Mouse (Mus musculus): ENCODE measurements at regions not wholly inside any gene's neighbourhood (a gene's known extent, or its start where the extent isn't known, plus 50 kb on each side); places are given as distances from the start of the nearest gene placed in this dataset.
"Not testable (repeated sequence)": the region's sequence is repeated elsewhere in the genome, so short reads cannot be mapped to it uniquely, and the experiment has no call there.

- DNase-seq (ENCODE audit: low spot score in 2 of 2): no peak
Observed at GRCm38 (mm10) chr12:115121259-115121658, 926.3 kb upstream of the Zfp386 start.

DNA sequence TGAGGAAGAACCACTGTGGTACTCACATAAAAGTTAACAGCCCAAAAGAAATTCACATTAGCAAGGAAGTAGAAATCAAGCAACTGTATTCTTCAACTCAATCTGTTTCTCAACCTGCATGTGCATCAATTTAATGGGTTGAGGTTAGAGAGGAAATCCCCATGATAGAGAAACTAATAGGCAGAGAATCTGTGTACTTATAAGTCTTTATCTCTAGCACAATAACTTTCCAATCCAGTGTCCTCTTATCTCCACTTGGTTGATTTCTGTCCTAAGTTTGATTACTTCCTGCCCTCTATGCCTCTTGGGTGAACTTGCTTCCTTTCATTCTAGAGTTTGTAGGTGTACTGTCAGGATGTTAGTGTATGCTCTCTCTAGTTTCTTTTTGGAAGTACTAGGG is 925.6 kb upstream of the Zfp386 start:
- no peak for DNase-seq (ENCODE audit: low spot score in 2 of 2)

GRCm38 (mm10) chr12:115132930-115133329 is 914.6 kb upstream of the Zfp386 start:
- not testable (repeated sequence) for DNase-seq (ENCODE audit: low spot score in 2 of 2)

DNA sequence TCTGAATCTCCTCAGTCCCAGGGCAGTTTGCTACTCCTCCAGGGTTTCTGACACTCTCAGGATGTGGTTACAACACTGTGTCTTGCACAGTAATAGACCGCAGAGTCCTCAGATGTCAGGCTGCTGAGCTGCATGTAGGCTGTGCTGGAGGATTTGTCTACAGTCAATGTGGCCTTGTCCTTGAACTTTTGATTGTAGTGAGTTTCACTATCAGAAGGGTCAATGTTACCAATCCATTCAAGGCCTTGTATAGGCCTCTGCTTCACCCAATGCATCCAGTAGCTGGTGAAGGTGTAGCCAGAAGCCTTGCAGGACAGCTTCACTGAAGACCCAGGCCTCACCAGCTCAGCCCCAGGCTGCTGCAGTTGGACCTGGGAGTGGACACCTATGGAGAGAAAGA is 902.1 kb upstream of the Zfp386 start:
- peak; percentile 14 to 37 for DNase-seq (ENCODE audit: low spot score in 2 of 2)

DNA sequence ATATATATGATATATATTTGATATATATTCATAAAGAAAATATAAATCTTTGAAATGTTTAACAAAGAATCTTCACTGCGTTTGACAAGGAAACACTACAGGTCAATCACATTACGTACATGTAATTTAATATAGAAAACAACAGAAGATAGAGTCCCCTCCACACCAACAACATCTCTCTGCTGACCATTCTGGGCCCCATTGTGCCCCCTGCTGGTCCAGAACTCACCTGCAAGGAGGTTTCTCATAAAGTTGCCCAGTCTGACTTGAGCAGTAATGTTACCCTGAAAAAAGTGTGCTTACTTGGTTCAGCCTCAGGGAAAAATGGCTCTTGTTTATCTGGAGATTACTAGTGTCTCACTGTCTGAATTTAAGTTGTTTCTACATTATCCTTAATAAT is 901.1 kb upstream of the Zfp386 start:
- DNase-seq (ENCODE audit: low spot score in 2 of 2): not testable (repeated sequence)

DNA sequence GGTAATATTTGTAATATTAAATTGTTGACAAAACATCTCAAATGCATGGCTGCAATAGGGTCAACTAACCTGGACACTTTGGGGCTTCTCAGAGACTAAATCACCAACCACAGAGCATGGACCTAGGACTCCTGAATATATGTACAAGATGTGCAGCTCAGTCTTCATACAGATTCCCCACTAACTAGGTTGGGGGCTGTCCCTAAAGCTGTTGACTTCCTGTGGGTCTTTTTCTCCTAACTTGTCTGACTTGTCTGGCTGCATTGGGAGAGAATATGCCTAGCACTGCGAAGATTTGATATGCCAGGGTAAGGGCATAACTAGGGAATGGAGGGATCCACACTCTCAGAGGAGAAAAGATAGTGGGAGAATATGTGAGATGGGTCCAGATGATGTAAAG is 895.6 kb upstream of the Zfp386 start:
- DNase-seq (ENCODE audit: low spot score in 2 of 2): not testable (repeated sequence)

- peak; percentile 7 to 22 for DNase-seq (ENCODE audit: low spot score in 2 of 2)
Observed at GRCm38 (mm10) chr12:115158231-115158630, 889.3 kb upstream of the Zfp386 start.

- not testable (repeated sequence) for DNase-seq (ENCODE audit: low spot score in 2 of 2)
Observed at GRCm38 (mm10) chr12:115158717-115159232, 888.7 kb upstream of the Zfp386 start.

- peak; percentile 2 to 16 for DNase-seq (ENCODE audit: low spot score in 2 of 2)
Observed at GRCm38 (mm10) chr12:115165499-115165898, 882.0 kb upstream of the Zfp386 start.

DNA sequence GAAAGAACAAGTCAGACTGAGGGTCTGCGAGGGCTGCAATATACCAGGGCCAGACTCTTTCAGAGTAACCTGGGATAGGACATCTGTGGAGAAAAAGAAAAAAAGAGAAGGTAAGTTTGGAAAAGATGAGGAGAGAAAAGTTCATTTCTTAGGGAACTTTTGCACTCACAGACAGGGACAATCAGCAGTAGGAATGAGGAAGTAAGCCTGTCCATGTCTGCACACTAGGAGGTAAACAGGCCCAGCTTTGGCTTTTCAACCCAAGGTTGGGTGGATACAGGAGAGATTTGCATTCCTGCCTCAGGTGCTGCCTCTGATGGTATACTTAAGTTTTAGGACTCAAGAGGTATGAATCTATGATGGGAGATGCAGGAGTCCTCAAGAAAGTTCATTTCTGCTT is 881.5 kb upstream of the Zfp386 start:
- DNase-seq (ENCODE audit: low spot score in 2 of 2): not testable (repeated sequence)

DNA sequence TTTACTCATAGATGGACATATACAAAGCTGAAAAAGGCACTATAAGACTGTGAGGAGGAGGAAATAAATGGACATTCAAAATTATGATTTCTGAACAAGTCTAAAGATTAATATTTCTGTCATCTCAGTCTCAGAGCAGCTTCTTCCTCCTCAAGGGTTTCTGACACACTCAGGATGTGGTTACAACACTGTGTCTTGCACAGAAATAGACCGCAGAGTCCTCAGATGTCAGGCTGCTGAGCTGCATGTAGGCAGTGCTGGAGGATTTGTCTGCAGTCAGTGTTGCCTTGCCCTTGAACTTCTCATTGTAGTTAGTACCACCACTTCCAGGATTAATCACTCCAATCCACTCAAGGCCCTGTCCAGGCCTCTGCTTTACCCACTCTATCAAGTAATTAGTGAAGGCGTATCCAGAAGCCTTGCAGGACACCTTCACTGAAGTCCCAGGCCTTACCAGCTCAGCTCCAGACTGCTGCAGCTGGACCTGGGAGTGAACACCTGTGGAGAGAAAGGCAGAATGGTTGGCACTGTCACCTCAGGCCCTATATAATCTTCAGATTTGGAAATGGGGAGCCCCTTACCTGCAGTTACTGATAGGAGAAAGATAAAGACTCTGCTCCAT is 853.9 kb upstream of the Zfp386 start:
- DNase-seq (ENCODE audit: low spot score in 2 of 2): peak; percentile 55 to 61

DNA sequence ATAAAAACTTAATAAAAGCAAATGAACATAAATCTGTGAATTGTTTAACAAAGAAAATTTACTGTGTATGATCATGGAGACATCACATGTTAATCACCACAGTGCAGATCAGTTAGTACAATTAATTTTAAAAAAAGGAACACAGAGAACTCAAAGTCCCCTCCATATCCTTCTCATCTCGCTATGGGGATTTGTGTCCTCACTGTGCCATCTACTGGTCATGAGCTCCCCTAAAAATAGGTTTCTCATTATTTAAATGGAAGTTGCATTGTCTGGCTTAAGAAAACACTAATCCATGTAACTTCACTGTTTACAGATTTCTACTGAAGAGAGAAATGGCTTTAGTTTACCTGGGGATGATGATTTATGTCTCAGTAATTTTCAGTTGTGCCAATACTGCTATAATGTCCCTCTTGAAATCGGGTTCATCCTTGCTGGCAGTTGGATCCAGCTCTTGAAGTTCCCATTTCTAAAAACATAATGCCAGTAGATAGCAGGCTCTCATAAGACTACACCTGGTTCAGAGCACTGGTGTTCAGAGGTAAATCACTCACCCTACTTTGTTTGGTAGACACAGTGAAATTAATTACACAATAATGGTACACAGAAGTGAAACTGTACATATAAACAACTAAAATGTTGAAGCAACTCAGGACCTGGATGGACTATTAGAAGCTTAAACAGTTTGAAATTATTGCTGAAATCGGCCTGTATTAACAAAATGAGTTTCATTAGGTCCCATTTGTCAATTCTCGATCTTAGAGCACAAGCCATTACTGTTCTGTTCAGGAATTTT is 850.0 kb upstream of the Zfp386 start:
- no peak for DNase-seq (ENCODE audit: low spot score in 2 of 2)

GRCm38 (mm10) chr12:115207833-115208448 is 839.6 kb upstream of the Zfp386 start:
- DNase-seq (ENCODE audit: low spot score in 2 of 2): peak; percentile 26 to 45

- DNase-seq (ENCODE audit: low spot score in 2 of 2): no peak
Observed at GRCm38 (mm10) chr12:115222671-115223070, 824.9 kb upstream of the Zfp386 start.

DNA sequence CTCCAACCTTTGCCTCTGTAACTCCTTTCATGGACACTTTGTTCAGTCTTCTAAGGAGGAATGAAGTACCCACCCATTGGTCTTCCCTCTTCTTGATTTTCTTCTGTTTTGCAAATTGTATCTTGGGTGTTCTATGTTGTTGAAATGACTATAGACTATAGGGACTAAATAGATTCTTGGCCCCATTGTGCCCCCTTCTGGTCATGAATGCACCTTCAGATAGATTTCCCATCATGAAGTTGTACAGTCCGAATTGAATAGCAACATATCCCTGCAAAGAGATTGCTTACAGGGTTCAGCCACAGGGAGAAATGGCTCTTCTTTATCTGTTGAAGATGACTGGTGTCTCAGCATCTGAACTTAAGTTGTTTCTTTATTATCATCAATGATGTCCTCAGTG is 817.6 kb upstream of the Zfp386 start:
- DNase-seq (ENCODE audit: low spot score in 2 of 2): no peak

- DNase-seq (ENCODE audit: low spot score in 2 of 2): peak in 1 of 2 experiments; percentile 5
Observed at GRCm38 (mm10) chr12:115242661-115243060, 804.9 kb upstream of the Zfp386 start.

DNA sequence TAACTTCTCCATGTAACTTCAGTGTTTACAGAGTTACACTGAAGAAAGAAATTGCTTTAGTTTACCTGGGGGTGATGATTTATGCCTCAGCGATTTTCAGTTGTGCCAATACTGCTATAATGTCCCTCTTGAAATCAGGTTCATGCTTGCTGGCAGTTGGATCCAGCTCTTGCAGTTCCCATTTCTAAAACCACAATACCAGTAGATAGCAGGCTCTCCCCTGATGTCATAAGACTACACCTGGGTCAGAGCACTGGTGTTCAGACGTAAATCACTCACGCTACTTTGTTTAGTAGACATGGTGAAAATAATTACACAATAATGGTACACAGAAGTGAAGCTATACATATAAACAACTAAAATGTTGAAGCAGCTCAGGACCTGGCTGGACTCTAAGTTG is 800.2 kb upstream of the Zfp386 start:
- DNase-seq (ENCODE audit: low spot score in 2 of 2): not testable (repeated sequence)

DNA sequence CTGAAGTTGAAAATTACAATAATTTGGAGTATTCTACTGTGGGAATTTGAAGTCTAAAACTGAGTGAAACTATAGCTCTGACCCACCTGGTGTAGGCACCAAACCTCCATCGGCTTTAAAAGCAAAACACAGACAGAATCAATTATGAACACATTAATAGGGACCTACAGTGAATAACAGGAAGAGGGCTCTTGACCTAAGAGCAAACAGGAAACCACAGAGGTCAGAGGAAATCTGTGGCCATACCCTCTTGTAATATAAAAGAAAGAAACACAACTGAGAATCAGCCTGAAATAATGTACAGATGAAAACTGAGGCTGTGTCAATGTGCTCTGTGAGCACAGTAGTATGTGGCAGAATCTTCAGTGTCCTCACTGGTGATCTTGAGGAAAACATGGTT is 789.7 kb upstream of the Zfp386 start:
- peak; percentile 6 to 38 for DNase-seq (ENCODE audit: low spot score in 2 of 2)

DNA sequence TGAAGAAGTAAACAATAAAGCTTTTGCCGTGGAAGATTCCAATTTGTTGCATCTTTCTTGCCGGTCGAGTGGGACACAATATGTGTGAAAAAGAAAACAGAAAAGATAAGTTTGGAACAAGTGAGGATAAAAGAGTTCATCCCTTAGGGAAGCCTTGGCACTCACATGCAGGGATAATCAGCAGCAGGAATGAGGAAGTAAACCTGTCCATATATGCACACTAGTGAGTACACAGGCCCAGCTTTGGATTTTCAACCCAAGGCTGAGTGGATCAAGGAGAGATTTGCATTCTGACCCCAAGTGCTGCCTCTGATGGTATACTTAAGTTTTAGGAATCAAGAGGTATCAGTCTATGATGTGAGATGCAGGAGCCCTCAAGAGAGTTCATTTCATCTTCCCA is 788.8 kb upstream of the Zfp386 start:
- DNase-seq (ENCODE audit: low spot score in 2 of 2): no peak

DNA sequence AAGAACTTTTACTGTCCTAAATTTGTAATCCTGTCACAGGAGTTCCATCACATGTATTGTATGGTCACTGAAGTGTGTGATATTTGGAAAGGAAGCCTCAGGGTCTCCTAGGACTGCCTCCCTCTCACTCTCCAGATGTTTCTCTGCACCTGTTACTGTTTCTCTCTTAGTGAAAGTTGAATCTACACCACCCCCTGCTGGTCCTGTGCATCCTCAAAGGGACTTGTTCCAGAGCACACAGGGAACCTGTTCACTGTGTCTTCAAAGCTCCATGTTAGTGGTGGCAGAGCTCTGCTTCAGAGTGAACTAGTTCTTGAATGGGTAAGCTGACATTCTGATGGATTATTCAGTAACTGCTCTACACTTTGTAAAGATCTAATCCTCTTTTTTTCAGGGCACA is 785.1 kb upstream of the Zfp386 start:
- peak in 1 of 2 experiments; percentile 14 for DNase-seq (ENCODE audit: low spot score in 2 of 2)

GRCm38 (mm10) chr12:115276749-115277148 is 770.8 kb upstream of the Zfp386 start:
- not testable (repeated sequence) for DNase-seq (ENCODE audit: low spot score in 2 of 2)

DNA sequence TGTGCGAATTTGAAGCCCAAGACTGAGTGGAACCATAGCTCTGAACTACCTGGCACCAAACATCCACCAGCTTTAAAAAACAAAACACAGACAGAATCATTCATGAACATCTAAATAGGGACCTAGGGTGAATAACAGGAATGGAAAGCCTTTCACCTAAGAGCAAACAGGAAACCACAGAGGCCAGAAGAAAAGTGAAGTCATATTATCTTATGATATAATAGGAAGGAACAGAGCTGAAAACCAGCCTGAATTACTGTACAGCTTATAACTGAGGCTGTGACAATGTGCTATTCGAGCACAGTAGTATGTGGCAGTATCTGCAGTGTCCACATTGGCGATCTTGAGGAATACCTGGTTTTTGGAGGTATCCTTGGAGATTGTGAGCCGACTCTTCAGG is 753.8 kb upstream of the Zfp386 start:
- DNase-seq (ENCODE audit: low spot score in 2 of 2): not testable (repeated sequence)

DNA sequence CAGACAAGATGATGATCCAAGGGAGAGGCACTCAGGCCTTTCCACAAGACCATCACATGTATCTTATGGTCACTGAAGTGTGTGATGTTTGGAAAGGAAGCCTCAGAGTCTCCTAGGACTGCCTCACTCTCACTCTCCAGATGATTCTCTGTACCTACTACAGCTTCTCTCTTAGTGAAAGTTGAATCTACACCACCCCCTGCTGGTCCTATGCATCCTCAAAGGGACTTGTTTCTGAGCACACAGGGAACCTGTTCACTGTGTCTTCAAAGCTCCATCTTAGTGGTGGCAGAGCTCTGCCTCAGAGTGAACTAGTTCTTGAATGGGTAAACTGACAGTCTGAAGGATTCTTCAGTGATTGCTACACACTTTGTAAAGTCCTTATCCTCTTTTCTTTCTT is 749.5 kb upstream of the Zfp386 start:
- DNase-seq (ENCODE audit: low spot score in 2 of 2): peak in 1 of 2 experiments; percentile 1

All from natural killer cell, adult 2 months (primary cell).